Mouse (Mus musculus): ENCODE results near the gene Dab1.

Gene Dab1

GRCm38 (mm10) chr4:104712338-104713083, 1093.4 kb downstream of the Dab1 start:
- DNase-seq (ENCODE audit: inconsistent age in 2 of 2, low spot score in 1 of 2), result peak in 1 of 2 experiments; percentile 23

GRCm38 (mm10) chr4:104714925-104715519, 1095.9 kb downstream of the Dab1 start:
- no peak for DNase-seq (ENCODE audit: inconsistent age in 2 of 2, low spot score in 1 of 2)

DNA sequence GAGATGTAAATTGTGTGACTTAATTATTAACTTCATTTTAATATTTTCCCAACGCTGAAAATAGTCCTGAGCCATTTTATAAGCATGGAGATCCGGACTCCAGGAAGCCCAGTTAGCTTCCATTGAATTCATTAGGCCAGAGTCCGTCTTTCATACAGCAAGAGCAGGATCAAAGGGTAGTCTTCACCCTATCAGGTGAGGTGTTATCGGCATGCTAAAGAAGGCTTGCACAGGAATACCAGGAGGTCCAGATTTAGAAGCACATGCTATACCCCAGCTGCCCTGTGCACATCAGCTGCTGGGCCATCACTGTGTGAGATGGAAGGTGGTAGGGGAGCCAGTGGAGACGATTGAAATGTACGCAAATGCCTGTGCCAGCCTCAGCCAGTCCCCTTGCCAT, 1096.7 kb downstream of the Dab1 start:
- DNase-seq (ENCODE audit: inconsistent age in 2 of 2, low spot score in 1 of 2), result no peak

DNA sequence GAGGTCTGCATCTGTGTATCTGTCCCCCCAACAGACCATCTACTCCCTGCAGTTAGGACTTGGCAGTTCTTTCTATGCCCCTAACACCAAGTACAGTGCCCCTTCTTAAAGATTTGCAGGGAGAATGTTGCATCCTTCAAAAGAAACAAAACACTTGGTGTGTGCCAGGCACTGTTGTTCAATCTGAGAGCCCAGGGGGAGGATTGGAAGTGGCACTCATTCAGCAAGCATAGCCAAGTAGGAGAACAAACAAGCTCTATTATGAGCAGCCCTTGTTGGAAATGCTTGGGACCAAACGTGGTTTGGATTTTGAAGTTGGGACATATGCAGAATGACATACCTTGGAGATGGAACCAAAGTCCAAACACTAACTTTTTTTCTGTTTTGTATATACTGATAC, 1097.3 kb downstream of the Dab1 start:
- no peak for DNase-seq (ENCODE audit: inconsistent age in 2 of 2, low spot score in 1 of 2)

DNA sequence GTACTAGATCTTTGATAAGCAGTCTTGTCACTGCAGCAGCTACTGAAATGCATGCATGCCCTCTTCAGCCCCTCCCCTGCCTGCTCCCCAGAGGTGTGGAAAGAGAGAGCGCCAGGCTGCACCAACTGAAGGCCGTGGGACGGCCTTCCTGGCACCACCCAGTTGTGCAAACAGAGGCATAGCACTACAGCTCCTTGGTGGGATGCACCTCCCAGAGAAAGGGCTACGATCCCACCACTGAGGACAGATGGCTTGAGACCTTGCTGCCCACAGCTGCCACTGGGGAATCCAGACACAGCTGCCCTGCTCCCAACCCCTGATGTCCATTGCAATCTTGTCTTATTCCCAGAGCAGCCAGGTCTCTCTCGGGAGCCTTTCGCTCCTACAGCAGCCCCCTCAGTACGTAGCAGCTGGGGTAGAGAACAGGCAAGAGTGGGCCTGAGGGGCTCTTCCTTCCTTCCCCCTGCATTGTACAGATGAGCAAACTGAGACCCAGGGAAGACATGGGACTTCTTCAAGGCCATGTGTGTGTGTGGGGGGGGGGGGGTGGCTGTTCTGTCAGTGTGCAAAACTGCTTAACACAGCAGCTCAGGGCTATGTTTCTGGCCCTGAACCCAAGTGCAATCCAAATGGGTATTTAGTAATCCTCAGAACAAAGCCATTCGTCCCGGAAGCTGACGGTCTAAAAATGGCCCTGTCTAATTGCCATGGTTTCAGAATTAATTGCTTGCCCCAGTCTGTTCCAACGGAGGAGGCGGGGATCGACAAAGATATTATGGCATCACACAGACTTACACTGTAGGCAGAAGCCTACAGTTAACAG, 1100.0 kb downstream of the Dab1 start:
- DNase-seq (ENCODE audit: inconsistent age in 2 of 2, low spot score in 1 of 2), result peak; percentile 51 to 86

GRCm38 (mm10) chr4:104723527-104724045, 1104.4 kb downstream of the Dab1 start:
- DNase-seq (ENCODE audit: inconsistent age in 2 of 2, low spot score in 1 of 2), result no peak

GRCm38 (mm10) chr4:104724258-104724657, 1105.1 kb downstream of the Dab1 start:
- DNase-seq (ENCODE audit: inconsistent age in 2 of 2, low spot score in 1 of 2), result no peak

DNA sequence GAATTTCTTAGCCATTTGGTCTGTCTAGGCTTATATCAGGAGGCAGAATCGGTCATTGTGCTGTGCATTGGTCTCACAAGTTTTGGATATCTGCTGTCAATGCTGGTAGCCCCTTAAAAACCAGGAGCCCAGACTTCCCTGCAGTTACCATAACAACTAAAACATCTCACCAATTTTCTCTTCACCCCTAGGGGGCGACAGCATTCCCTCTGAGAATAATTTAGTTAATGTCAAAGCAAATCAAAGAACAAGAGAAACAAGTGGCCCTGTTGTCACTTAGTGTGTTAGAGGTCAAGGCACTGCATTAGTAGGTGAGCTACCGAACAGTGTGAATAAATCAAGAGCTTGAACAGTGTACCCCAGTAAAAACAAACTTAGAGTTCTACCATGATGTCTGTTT, 1106.5 kb downstream of the Dab1 start:
- peak in 1 of 2 experiments; percentile 74 for DNase-seq (ENCODE audit: inconsistent age in 2 of 2, low spot score in 1 of 2)

DNA sequence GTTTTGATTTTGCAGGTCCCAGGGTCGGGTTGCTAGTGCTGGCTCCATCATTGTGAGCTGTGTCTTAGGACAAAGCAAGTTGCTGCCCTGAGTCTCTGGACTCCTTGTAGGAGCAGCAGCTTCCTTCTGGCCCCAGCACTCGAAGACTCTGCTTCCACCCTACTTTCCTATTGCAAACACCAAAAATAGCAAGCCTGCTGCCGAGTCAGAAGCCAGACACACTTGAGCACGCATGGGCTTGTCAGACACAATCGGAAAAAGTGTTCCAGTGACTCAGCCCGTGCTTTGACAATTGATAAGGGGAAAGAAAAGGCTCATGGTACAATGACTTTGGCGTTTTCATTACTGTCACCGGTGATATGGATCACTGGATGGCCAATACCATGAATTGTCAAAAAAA, 1110.0 kb downstream of the Dab1 start:
- no peak for DNase-seq (ENCODE audit: inconsistent age in 2 of 2, low spot score in 1 of 2)

DNA sequence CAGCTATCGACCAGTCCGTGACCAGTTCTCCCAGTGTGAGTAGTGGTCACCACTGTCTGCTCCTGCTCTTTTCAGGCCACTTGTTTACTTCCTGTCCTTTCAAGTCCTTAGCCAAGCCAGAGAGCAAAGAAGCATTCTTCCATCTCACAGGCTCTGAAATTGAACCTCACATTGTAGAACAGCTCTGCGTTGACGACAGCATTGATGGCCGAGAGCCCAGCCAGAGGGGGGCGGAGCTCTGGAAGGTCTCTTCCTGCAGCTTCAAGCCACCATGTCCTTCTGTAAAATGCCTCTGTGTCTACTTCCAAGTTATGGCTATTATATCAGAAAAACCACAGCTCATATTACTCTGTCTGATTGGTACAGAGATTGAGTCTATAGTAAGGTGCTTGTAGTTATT, 1127.3 kb downstream of the Dab1 start:
- peak in 1 of 2 experiments; percentile 25 for DNase-seq (ENCODE audit: inconsistent age in 2 of 2, low spot score in 1 of 2)

DNA sequence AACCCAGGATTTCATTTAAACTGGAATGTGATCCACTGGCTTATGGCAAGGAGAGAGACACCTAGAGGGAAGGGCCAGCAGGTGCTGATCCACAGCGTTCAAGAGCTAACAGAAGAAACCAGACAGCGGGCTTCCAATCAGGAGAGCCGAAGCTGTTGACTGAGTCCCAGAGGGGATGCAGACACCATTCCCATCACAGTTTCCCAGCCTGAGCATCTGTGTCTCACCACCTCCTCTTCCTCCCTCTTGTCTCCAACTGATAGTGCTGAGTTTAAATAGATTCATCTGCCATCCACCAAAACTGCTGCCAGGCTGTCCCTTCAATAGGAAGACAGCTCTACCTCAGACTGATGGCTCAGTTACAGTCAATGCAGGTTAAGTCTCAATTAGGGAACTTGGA, 1134.9 kb downstream of the Dab1 start:
- no peak for DNase-seq (ENCODE audit: inconsistent age in 2 of 2, low spot score in 1 of 2)

- no peak for DNase-seq (ENCODE audit: inconsistent age in 2 of 2, low spot score in 1 of 2)
Observed at GRCm38 (mm10) chr4:104760878-104761624, 1141.9 kb downstream of the Dab1 start.

DNA sequence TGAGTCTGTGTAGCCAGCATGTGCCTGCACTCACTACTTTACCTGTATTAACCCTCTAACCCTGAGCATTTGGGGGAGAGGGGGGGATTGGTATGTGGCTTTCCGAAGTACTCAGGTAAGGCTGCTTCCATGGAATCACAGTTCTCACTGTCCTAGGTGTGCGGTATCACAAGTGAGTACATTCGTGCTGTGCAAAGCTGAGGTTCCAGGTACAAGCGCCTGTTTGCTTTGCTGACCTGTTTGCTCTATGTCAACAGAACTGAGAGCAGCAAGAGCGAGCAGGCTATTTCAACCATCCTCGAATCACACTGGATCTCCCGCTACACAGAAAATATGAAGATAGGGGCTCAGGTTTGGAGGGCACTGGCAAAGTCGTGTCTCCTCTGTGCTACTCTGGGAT, 1146.9 kb downstream of the Dab1 start, which contains the start of gene C8b:
Gene C8b (plus strand): TSS at position 253 of the 400 bp plus-strand sequence.
- no peak for DNase-seq (ENCODE audit: inconsistent age in 2 of 2, low spot score in 1 of 2)

DNA sequence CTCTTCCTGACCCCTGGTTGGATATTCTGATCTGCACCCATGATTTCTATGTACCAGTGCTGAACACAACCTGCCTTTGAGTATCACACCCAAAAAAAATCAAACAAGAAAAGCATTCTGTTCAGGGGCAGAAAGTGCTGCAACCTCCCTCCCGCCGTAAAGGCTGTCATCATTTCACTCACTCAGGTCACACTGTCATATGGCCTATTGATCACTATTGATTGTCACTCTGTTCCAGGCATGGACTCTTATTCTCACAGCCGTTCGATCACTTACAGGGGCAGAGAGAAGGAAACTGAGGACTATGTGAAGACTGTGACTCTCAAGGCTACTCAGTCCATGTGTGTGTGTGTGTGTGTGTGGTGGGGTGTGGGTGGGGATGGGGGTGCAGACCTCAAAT, 1149.0 kb downstream of the Dab1 start:
- DNase-seq (ENCODE audit: inconsistent age in 2 of 2, low spot score in 1 of 2), result no peak

DNA sequence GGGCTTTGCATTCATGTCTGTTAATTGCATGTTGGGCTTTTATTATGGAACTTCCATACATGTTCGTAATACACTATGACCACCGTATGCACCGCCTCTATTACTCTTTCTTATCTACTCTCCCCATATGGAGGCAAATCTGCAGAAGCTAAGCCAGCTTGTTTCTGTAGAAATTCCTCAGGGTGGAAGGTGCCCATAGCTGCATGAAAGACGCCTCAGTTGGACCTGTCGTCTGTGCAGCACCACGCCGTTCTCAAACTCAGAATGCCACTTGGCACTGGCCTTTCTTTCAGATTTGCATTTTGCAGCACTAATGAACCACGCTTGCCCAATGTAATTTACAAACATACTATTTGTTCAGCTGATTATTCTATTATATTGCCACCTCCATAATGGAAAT, 1150.4 kb downstream of the Dab1 start:
- DNase-seq (ENCODE audit: inconsistent age in 2 of 2, low spot score in 1 of 2), result no peak

GRCm38 (mm10) chr4:104770331-104770730, 1151.2 kb downstream of the Dab1 start:
- DNase-seq (ENCODE audit: inconsistent age in 2 of 2, low spot score in 1 of 2), result no peak

- no peak for DNase-seq (ENCODE audit: inconsistent age in 2 of 2, low spot score in 1 of 2)
Observed at GRCm38 (mm10) chr4:104775601-104776000, 1156.4 kb downstream of the Dab1 start.

- no peak for DNase-seq (ENCODE audit: inconsistent age in 2 of 2, low spot score in 1 of 2)
Observed at GRCm38 (mm10) chr4:104779460-104779859, 1160.3 kb downstream of the Dab1 start.

DNA sequence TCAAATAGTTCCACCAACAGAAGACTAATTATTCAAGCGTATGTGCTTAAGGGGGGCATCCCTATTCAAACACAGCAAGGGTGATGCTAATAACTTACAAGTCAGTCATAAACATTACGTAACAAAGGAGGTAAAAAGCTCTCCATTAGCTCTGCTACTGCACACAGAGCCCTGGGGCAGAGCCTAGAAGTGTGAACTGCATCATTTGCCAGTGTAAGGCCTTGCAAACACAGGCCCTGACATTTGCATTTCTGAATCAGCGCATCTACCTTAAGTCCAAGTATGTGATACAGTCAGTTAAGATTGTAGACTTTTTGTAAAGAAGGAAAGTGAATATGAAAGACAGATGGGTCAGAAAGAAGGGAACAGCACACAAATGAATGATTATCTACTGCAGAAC, 1162.3 kb downstream of the Dab1 start:
- DNase-seq (ENCODE audit: inconsistent age in 2 of 2, low spot score in 1 of 2), result no peak

DNA sequence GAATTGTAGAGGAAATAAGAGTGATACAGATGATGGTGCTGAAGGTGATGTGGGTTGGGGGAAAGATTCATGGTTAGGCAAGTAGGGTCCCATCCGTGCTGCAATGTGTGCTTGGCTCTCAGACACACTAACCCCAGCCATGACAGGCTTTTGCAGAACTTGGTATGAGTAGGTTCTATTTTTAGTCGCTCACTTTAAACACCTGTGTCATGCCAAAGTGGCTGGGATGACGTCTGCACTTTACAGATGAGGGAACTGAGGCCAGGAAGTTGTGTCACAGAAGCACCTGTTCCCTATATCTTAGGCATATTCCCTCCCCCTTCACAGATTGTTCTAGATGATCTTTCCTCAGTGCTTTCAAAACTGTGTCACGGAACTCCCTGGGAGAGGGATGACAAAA, 1163.2 kb downstream of the Dab1 start:
- DNase-seq (ENCODE audit: inconsistent age in 2 of 2, low spot score in 1 of 2), result no peak

DNA sequence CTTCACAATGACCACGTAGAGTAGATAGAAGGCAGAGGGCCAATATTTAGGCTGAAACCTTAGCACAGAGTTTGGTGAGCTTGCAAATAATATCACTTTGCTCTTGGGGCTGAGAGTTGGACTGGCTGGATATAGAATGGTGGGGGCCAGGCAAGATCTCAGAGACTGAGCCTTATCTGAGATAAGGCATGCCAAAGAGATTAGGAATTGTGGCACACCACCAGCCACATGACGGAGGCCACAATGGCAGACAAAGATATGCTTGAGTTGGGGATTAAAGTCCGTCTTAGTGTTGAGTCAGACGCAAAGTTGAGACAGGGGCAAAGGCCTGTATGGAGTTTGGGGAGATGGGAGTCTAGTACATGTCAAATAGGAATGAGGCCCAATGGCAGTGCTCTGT, 1173.0 kb downstream of the Dab1 start:
- DNase-seq (ENCODE audit: inconsistent age in 2 of 2, low spot score in 1 of 2), result no peak

Measured in adrenal gland, adult (tissue).